Mouse (Mus musculus): ENCODE results near the gene Esrp2.

GRCm38 (mm10) chr8:106137906-106138477 is 1.2 kb upstream of the Esrp2 start:
- TF ChIP-seq CTCF (IDR thresholded peaks at IDR 0.05; ENCODE audit: low read depth, low read length) = no peak
- TF ChIP-seq GATA1 (IDR thresholded peaks at IDR 0.05; ENCODE audit: borderline replicate concordance, low read length) = no peak
- no peak for TF ChIP-seq TAL1 (conservative IDR thresholded peaks at IDR 0.05; ENCODE audit: low read depth, low read length)

All from G1E (cell line).